In genomic region chr17:75164566-75164965, GRCm38 (mm10) we compare ENCODE assay signal across 26 mouse cellular contexts.
"Had no signal": no experiment of that assay in that cellular context is flagged by ENCODE, and none has a peak within 500 bp of the region (broad histone marks: within the 10 kb centered on the region; RNA-seq: fewer than 3 reads in every experiment).

No protein-coding gene starts in this region.

- H3K4me3 ChIP-seq: gastrocnemius, adult 2 months; heart, adult 2 months; heart, embryonic 15.5 days; hindbrain, embryonic 10.5 days; hindbrain, embryonic 12.5 days; intestine, embryonic 15.5 days; layer of hippocampus, adult 2 months; left cerebral cortex, adult 2 months; liver, embryonic 13.5 days; liver, embryonic 15.5 days had no signal

- H3K9me3 ChIP-seq: heart, embryonic 15.5 days; hindbrain, embryonic 10.5 days; hindbrain, embryonic 12.5 days; intestine, embryonic 15.5 days; liver, embryonic 13.5 days; liver, embryonic 15.5 days had no signal

- H3K9ac ChIP-seq: heart, embryonic 15.5 days; hindbrain, embryonic 12.5 days; hindbrain, embryonic 14.5 days; intestine, embryonic 15.5 days; liver, embryonic 13.5 days; liver, embryonic 15.5 days had no signal

- DNase-seq: gastrocnemius, adult 2 months; gastrocnemius, postnatal 10 days; gastrocnemius, postnatal 25 days; heart, adult 2 months; heart, postnatal 10 days; kidney, adult 18-20 months; kidney, adult 8-10 months; kidney, postnatal 10 days; kidney, postnatal 25 days; kidney, postnatal 4 days; liver; liver, embryonic 13.5 days; lung, adult 18-20 months had no signal

- H3K27me3 ChIP-seq: heart, embryonic 15.5 days; hindbrain, embryonic 12.5 days; intestine, embryonic 15.5 days; liver, embryonic 13.5 days; liver, embryonic 15.5 days had no signal

- ATAC-seq: hindbrain, embryonic 16.5 days; inflammation-experienced regulatory T-cells, adult 6 months; intestine, embryonic 15.5 days; intestine, postnatal 0 days had no signal

- H3K36me3 ChIP-seq: heart, embryonic 15.5 days; hindbrain, embryonic 10.5 days; hindbrain, embryonic 12.5 days; intestine, embryonic 15.5 days; liver, embryonic 13.5 days; liver, embryonic 15.5 days had no signal

- H3K4me2 ChIP-seq: heart, embryonic 11.5 days; heart, embryonic 15.5 days; hindbrain, embryonic 12.5 days; hindbrain, embryonic 14.5 days; intestine, embryonic 15.5 days; liver, embryonic 11.5 days; liver, embryonic 13.5 days; liver, embryonic 15.5 days had no signal

- H3K27ac ChIP-seq: gastrocnemius, adult 2 months; heart, adult 2 months; heart, embryonic 15.5 days; hindbrain, embryonic 10.5 days; hindbrain, embryonic 12.5 days; hindbrain, embryonic 14.5 days; intestine, embryonic 15.5 days; layer of hippocampus, adult 2 months; left cerebral cortex, adult 2 months; liver, embryonic 13.5 days; liver, embryonic 15.5 days had no signal

- H3K4me1 ChIP-seq: hindbrain, embryonic 10.5 days; hindbrain, embryonic 12.5 days; intestine, embryonic 15.5 days had no signal
